Mouse (Mus musculus) megakaryocyte, embryonic 14.5 days (primary cell): ENCODE data around the gene Acadvl.

Source experiments
- FLI1 ChIP-seq: IDR thresholded peaks from 2 replicates; pipeline ENCODE4 v1.6.1; 2012; ENCODE audit warnings: low read length, inconsistent platforms, mixed read lengths
- GATA1 ChIP-seq: IDR thresholded peaks from 3 replicates; pipeline ENCODE4 v1.6.1; 2012; ENCODE audit warnings: mixed read lengths, low read length, inconsistent platforms, borderline replicate concordance

DNA sequence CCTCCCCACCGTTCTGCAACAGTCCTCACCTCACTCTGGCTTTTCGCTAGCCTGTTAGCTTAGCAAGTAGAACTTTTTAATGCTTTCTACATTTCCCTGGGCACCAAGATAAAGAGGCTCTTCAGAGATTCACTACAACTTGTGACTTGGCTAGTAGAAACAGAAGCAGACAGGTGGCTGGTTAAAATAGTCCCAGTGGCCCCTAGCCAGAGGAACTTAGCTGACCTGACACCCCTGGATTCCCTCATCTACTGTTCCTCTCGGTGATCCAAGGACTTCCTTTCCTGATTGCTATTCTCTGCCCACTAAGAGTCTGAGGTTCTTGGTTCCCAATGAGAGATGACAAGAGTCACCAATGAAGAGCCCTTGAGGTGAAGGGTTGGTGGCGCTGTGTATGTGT is 31.8 kb downstream of the Acadvl start:
- no peak for TF ChIP-seq GATA1
- TF ChIP-seq FLI1 = no peak
